Mouse (Mus musculus) T-helper 1 cell (primary cell): Measurements from ENCODE around the gene Gadd45g.

Experiments
- in situ Hi-C: fragments of 300-600 bp; cut with MboI, MseI; formaldehyde crosslinking; loops from one replicate; pipeline ENCODE4 v1.15.1; 2025; ENCODE audit warnings: high pct_unique_total_duplicates

Gadd45g gene

DNA sequence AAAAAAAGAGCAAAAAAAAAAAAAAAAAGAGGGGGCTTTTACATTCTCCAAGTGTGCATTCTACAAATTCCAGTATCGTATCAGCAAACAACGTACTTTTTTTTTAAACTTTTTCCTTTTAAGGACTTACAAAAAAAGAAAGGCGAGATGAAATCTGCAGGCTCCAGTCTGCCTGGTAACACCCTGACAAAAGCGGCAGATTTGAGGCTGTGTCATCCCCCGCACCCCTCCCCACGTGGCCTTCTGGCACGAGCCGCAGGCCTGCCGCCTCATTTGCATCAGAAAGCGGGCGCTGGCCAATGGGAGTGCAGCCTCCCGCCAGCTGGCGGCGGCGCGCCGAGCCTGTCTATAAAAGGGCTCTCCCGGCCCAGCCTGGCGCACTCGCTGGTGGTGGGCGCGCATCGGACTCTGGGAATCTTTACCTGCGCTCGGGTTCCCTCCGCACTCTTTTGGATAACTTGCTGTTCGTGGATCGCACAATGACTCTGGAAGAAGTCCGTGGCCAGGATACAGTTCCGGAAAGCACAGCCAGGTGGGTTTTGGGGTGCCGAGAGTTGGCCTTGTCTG lies at the start of gene Gadd45g:
Gadd45g (plus strand) TSS at position 378 of the 567 bp plus-strand sequence.
- in situ Hi-C loops = loop anchor here (5.0 kb wide), 2 partner anchors 241 to 981 kb away; no protein-coding TSS in a partner anchor

DNA sequence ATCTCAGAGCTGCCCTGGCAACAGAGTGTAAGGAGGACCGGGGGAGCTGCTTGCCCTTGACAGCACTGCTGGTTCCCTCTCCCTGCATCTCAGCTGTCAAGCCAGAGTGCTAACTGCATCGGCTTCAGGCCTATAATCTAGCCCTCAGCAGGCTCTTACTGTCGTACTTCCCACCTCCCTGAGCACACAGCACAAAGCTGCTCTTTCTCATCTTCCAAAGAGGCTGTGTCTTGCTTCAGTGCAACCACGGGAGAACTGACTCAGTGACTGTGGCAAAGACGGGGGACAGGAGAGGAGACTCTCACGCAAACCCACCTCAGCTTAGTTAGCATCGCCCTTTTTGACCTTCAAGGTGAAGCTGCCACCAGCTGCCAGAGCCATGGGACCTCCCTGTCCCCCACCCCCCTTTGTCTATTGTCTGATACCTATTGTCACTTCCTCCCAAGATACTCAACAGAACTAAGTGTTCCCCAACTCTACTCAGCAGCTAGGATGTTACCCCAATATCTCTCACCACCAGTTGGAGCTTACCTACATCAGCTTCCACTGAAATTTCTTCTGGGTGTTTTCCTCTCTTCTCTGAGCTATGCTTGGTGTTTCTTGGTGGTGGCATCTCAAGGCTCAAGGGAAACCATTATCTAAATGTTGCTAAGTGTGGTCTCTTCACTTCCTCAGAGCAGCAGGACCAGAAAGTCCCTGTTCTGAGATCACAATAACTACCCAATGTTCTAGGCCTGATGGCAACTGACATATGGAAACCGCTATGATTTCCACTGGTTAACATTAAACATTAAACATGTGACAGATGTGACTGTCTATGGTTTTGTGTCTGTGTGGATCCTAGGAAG lies 48.4 kb upstream of the Gadd45g start:
- in situ Hi-C loops = no loop called here

GRCm38 (mm10) chr13:51799735-51800522 lies 46.5 kb upstream of the Gadd45g start:
- in situ Hi-C loops = no loop called here

DNA sequence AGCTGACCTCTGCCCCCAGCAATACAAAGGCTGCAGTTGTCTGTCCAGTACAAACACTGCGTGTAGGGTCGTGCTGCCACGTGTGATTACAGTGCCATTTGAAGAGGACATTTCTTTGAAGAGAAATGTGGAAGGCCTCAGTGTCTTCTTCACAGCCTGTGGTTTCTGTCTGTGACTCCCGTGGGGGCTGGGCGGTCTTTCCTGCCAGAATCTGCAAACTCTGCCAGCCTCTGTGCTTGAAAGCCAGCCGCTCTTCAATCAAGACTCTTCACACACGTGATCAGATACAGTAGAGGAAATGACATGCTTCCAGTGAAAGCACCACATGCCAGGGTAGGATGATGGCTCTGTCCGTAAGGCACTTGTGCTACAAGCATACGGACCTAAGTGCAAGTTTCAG lies 45.6 kb upstream of the Gadd45g start:
- in situ Hi-C loops = no loop called here

GRCm38 (mm10) chr13:51805634-51806033 lies 40.8 kb upstream of the Gadd45g start:
- in situ Hi-C loops = no loop called here

GRCm38 (mm10) chr13:51806220-51806619 lies 40.3 kb upstream of the Gadd45g start:
- in situ Hi-C loops = no loop called here

GRCm38 (mm10) chr13:51808141-51808540 lies 38.3 kb upstream of the Gadd45g start:
- in situ Hi-C loops = no loop called here

- in situ Hi-C loops = no loop called here
These were observed 32.6 kb upstream of the Gadd45g start for GRCm38 (mm10) chr13:51813621-51814615.

GRCm38 (mm10) chr13:51814646-51815045 lies 31.8 kb upstream of the Gadd45g start:
- in situ Hi-C loops = no loop called here

- in situ Hi-C loops = no loop called here
These were observed 30.5 kb upstream of the Gadd45g start for GRCm38 (mm10) chr13:51815865-51816504.

GRCm38 (mm10) chr13:51816559-51817041 lies 29.9 kb upstream of the Gadd45g start:
- in situ Hi-C loops = no loop called here

DNA sequence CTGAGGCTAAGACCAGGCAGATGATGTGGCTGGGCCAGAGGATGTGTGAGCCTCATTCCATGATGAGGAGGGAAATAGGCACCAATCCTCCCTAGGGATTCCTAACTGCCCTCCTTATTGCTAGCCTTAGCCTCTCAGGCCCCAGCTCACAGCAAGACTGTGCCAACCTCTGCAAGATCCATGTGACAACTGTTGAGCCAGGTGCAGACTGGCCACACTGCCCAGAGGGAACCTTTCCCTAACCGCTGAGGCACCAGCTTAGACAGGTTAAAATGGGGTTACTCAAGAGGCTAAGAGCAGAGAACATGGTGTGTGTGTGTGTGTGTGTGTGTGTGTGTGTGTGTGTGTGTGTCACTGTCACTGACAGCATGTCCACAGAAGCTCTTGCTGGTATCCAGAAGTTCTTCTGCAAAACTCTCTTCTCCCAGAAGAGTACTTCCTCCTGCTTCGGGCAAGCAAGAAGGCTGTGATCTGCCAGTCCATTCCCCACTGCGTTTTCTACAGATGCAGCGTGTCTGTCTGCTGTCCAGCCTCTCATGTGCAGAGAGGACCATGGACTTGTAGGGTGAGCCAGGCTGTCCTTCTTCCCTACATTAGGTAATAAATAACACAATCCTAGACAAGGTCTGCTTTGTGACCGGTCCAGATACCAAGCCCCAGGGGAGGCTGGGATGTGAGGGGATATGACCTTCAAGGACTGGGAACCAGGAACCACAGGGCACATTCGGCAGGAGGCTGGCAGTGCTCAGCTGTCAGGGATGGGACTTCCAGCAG lies 28.1 kb upstream of the Gadd45g start:
- in situ Hi-C loops = no loop called here

GRCm38 (mm10) chr13:51818944-51819326 lies 27.5 kb upstream of the Gadd45g start:
- in situ Hi-C loops = no loop called here

DNA sequence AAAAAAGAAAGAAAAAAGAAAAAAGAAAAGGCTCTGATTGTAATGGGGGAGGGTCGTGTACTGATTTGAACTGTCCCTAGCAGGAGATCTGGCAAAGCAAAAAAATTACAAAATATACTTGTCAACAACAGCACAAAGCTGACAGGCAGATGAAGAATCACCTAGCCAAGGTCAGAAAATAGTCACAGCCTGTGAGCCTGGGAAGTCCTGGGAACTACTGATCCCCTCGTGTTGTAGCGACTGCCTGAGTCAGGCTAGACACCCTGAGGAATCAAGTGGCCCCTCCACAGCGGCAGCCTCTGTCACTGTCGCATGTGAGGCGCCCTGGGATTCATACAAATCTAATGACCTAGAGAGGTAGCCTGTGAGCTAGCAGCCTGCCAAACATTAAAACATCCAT lies 27.1 kb upstream of the Gadd45g start:
- in situ Hi-C loops = no loop called here

GRCm38 (mm10) chr13:51821988-51822387 lies 24.5 kb upstream of the Gadd45g start:
- in situ Hi-C loops = no loop called here

DNA sequence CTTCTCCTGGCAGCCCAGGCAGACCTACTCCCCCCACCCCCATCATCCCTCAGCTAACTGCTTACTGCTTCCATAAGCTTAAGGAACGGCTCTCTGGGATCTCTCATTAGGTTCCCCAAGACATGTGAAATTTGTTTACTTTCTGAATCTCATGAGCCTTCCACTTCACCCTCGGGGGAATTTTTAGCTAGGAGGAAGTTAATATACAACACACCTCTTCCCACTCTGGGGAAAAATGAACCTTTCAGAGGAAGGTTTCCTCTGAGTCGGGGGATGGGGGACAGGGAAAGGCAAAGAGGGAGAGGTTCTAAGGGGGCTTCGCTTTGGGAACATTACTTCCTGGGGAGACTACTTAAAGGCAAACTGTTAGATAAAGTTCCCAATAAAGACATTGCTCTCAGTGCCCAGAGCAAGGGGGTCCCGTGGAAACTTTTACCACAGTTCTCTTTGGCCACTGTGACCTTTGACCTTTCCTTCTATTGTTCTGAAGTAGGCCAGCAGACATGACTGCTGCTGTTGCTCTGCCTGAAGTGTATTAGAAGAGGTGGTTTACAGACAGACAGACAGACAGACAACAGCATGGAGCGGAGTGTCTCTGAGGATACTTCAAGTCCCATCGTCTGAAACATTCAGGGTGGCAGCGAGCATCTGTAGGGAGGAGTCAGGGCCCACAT lies 22.5 kb upstream of the Gadd45g start:
- in situ Hi-C loops = no loop called here

- in situ Hi-C loops = loop anchor here (10.0 kb wide), 1 partner anchor 704 kb away; the partner anchor contains the start of gene Diras2
These were observed 15.6 kb upstream of the Gadd45g start for GRCm38 (mm10) chr13:51830744-51831450.

DNA sequence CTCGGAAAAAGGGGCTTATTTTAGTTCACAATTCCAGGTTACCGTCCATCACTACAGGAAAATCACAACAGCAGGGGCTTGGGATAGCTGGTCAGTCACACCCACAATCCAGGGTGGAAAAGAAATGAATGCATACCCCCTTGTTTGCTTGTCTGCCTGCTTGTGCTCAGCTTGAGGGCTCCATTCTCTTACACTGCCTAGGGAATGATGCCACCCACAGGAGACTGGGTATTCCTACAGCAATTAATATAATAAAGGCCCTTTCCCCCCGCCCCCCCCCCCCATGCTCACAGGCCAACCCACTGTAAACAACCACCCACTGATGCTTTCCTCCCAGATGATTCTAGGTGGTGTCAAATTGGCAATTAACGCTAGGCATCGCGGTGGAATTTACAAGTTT lies 14.0 kb upstream of the Gadd45g start:
- in situ Hi-C loops = loop anchor here (10.0 kb wide), 1 partner anchor 702 kb away; the partner anchor contains the start of gene Diras2
